Mouse (Mus musculus) embryonic facial prominence, embryonic 12.5 days (tissue): ENCODE measurements around the gene Lsm7. TPM values are rescaled to one million over a fixed set of nuclear protein-coding genes. Genes with fewer than 3 reads are reported as not detected.

Experiments
- ATAC-seq: fragments of 200-750 bp; cut with Nextera tagmentation; 2 replicates; pipeline ENCODE4 v1.8.0; 2017; ENCODE audit not compliant: insufficient number of reproducible peaks, insufficient read depth, low FRiP score, low TSS enrichment
- H3K27ac ChIP-seq: fragments of 300-500 bp; sonication (generic); 2 replicates; pipeline ENCODE4 v1.5.1; 2016; ENCODE audit warnings: mild to moderate bottlenecking
- H3K27me3 ChIP-seq: fragments of 300-500 bp; sonication (generic); 2 replicates; pipeline ENCODE4 v1.6.1; 2016; ENCODE audit warnings: mild to moderate bottlenecking, moderate library complexity
- H3K36me3 ChIP-seq: fragments of 300-500 bp; sonication (generic); 2 replicates; pipeline ENCODE4 v1.6.1; 2016; ENCODE audit warnings: mild to moderate bottlenecking
- H3K4me1 ChIP-seq: fragments of 300-500 bp; sonication (generic); 2 replicates; pipeline ENCODE4 v1.6.1; 2016
- H3K4me2 ChIP-seq: fragments of 300-500 bp; sonication (generic); replicated peaks from 2 replicates; pipeline ENCODE4 v1.6.1; 2016; ENCODE audit warnings: mild to moderate bottlenecking, moderate library complexity
- H3K4me3 ChIP-seq: fragments of 300-500 bp; sonication (generic); 2 replicates; pipeline ENCODE4 v1.5.1; 2016; ENCODE audit warnings: mild to moderate bottlenecking
- H3K9ac ChIP-seq: fragments of 300-500 bp; sonication (generic); 2 replicates; pipeline ENCODE4 v1.6.1; 2016; ENCODE audit warnings: mild to moderate bottlenecking, moderate library complexity
- H3K9me3 ChIP-seq: fragments of 300-500 bp; sonication (generic); 2 replicates; pipeline ENCODE4 v1.6.1; 2016; ENCODE audit warnings: mild to moderate bottlenecking, moderate library complexity
- WGBS: fragments of 180-500 bp; shearing (Covaris S2); methylation state at CpG from one replicate; pipeline ENCODE4 v1.1.7; 2016; 5-methylcytosine and 5-hydroxymethylcytosine counted together
- polyA plus RNA-seq: library from polyadenylated mRNA; unstranded; fragments of >200 nt; fragmentation: Nextera tagmentation; extraction: Ambion mirVana; gene quantifications from 2 replicates; pipeline ENCODE4 v1.2.1, GENCODE M21; 2016

The Lsm7 gene
- polyA plus RNA-seq, 1 experiment from 2014 or later, result 314 TPM

- Histone ChIP-seq H3K4me3 (no peak overlapping the region), H3K9me3 (no peaks in the 10 kb centered on the region), H3K9ac (no peak overlapping the region), H3K27me3 (peaks cover 52% of the 10 kb centered on the region), H3K4me2 (no peak overlapping the region), H3K4me1 (peaks cover 10% of the 10 kb centered on the region), H3K27ac (no peak overlapping the region), H3K36me3 (0 out of 2 replicates have a peak, but pooled peaks cover 2% of the 10 kb centered on the region)
- WGBS, result 62% methylated on average over 8 of the region's 8 CpGs
- no peak for ATAC-seq
Measured at GRCm38 (mm10) chr10:80845055-80845693, 9.8 kb downstream of the Lsm7 start.

DNA sequence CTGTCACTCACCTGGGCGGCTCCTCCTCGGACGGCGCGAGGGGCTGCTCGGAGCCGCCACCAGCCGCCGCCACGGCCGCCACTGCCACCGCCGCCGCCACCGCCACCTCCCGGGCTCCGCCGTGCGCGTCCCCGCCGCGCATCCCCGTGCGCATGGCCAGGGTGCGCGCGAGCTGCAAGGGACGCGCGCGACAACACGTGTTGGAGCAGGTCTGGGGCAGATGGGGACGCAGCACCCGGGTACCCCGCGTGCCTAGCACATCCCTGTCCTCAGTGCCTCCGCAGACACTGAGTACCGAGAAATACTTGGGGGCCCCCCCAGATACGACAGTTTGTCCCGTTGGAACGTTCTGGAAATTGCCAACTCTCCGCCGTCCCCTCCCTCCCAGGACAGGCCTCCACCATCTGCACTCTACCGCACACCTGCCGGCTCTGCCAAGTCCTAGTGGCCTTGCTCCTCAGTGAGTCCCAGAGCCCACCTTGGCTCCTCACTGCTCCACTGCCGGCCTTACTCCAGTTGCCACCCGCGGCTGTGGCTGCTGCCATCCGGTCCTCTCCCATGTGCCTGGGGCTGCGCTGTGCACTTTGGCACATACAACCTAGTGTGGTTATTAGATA lies 11.0 kb downstream of the Lsm7 start, which contains the start of gene Lingo3:
Gene Lingo3, minus strand, starts transcription at position 109 of the 617 bp plus-strand sequence.
- Histone ChIP-seq H3K4me3 (peak within 1 kb of the TSS; percentile 54), H3K9me3 (no peaks in the 10 kb centered on the region), H3K27ac (no peak within 1 kb of the TSS), H3K36me3 (no peaks in the 10 kb centered on the region), H3K4me1 (peaks cover 10% of the 10 kb centered on the region), H3K9ac (peak within 1 kb of the TSS; percentile 65), H3K27me3 (peaks cover 52% of the 10 kb centered on the region), H3K4me2 (peak within 1 kb of the TSS; percentile 94)
- 3% methylated on average over 51 of the region's 51 CpGs for WGBS
- no peak for ATAC-seq

- no peak overlapping the region for H3K27ac ChIP-seq
- WGBS, result 8% methylated on average over 32 of the region's 32 CpGs
Measured at GRCm38 (mm10) chr10:80843087-80843930, 11.7 kb downstream of the Lsm7 start.

DNA sequence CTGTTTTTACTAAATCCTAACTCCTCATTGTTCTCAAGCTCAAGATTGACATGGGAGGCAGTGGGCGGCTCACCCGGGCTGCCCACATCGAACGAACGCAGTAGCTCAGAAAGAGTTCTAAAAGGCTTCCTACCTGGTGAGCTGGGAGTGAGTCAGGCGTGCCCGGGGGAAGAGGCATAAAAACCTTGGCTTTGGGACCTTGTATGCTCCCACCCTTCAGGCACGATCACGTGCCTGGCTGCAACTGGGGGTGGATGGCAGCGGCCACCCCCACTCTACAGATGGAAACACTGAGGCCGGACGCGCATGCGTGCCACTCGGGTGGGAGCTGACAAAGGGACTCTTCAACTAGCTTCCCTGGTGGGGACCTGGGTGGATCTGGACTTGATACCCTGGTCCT lies 12.7 kb downstream of the Lsm7 start:
- Histone ChIP-seq H3K4me2 (no peak overlapping the region), H3K9ac (no peak overlapping the region), H3K27me3 (peaks cover 62% of the 10 kb centered on the region), H3K27ac (no peak overlapping the region), H3K4me3 (no peak overlapping the region), H3K9me3 (no peaks in the 10 kb centered on the region), H3K36me3 (no peaks in the 10 kb centered on the region), H3K4me1 (peaks cover 14% of the 10 kb centered on the region)
- ATAC-seq, result no peak
- 84% methylated on average over 15 of the region's 15 CpGs for WGBS

More at GRCm38 (mm10) chr10:80843087-80843930, 11.7 kb downstream of the Lsm7 start:
- no peaks in the 10 kb centered on the region for H3K36me3 ChIP-seq
- peak overlapping the region; percentile 54 for H3K4me3 ChIP-seq
- peak overlapping the region; percentile 65 for H3K9ac ChIP-seq
- peak overlapping the region; percentile 94 for H3K4me2 ChIP-seq
- ATAC-seq, result no peak
- H3K27me3 ChIP-seq, result peaks cover 55% of the 10 kb centered on the region
- no peaks in the 10 kb centered on the region for H3K9me3 ChIP-seq
- H3K4me1 ChIP-seq, result peaks cover 10% of the 10 kb centered on the region

DNA sequence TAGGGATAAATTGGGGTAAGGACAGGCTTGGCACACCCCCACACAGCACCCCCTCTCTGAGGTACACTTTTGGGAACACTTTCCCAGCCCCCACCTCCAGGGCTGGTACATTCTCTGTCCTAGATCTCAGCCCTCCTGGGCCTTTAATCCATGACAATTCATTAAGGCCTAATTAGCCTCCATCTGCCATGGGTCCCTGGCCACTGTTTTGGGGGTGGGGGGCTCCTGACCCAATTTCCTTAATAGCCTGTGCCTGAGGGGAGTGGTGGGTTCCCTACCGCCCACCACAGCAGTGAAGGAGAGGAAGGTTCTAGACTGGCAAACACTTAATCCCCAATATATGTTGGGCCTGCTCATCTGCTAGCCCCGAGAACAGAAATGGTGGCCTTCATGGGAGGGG lies 13.3 kb downstream of the Lsm7 start:
- no peak overlapping the region for H3K27ac ChIP-seq
- H3K4me2 ChIP-seq, result no peak overlapping the region
- no peaks in the 10 kb centered on the region for H3K9me3 ChIP-seq
- ATAC-seq, result no peak
- no peak overlapping the region for H3K4me3 ChIP-seq
- peaks cover 69% of the 10 kb centered on the region for H3K27me3 ChIP-seq
- peaks cover 14% of the 10 kb centered on the region for H3K4me1 ChIP-seq
- H3K9ac ChIP-seq, result 0 out of 2 replicates have a peak overlapping the region, but pooled peaks have one; percentile 5
- 68% methylated on average over 2 of the region's 2 CpGs for WGBS
- H3K36me3 ChIP-seq, result no peaks in the 10 kb centered on the region

DNA sequence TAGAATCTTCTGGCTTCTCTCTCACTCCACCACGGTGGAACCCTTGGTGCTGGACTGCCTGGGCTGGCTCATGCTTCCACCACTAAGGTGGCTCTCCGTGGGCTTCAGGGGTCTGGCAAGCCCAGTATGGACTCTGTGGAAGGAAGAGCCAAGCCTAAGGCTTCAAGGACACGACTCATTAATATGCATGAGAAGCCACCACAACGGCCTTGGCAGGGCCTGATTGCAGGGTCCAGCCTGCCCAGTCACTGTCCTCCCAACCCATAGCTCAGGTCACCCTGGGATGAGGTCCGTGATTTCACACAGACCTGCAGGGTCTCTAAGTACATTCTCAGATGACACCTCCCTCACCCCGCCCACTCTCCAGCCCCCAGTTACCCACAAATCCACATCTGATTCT lies 15.2 kb downstream of the Lsm7 start:
- Histone ChIP-seq H3K4me1 (peaks cover 14% of the 10 kb centered on the region), H3K27me3 (peaks cover 67% of the 10 kb centered on the region), H3K9ac (no peak overlapping the region), H3K27ac (no peak overlapping the region), H3K4me2 (no peak overlapping the region), H3K36me3 (no peaks in the 10 kb centered on the region), H3K4me3 (no peak overlapping the region), H3K9me3 (peaks cover 2% of the 10 kb centered on the region; the same call in 1 of the 2 replicates)
- 65% methylated on average over 6 of the region's 6 CpGs for WGBS
- no peak for ATAC-seq

- H3K4me1 ChIP-seq, result 0 out of 2 replicates have a peak, but pooled peaks cover 5% of the 10 kb centered on the region
- peaks cover 9% of the 10 kb centered on the region; the same call in 1 of the 2 replicates for H3K9me3 ChIP-seq
- ATAC-seq, result no peak
- H3K4me2 ChIP-seq, result no peak overlapping the region
- no peak overlapping the region for H3K9ac ChIP-seq
- H3K27me3 ChIP-seq, result peaks cover 67% of the 10 kb centered on the region
- WGBS, result 61% methylated on average over 2 of the region's 2 CpGs
- no peak overlapping the region for H3K4me3 ChIP-seq
- H3K36me3 ChIP-seq, result no peaks in the 10 kb centered on the region
- no peak overlapping the region for H3K27ac ChIP-seq
Measured at GRCm38 (mm10) chr10:80838346-80838912, 16.6 kb downstream of the Lsm7 start.

DNA sequence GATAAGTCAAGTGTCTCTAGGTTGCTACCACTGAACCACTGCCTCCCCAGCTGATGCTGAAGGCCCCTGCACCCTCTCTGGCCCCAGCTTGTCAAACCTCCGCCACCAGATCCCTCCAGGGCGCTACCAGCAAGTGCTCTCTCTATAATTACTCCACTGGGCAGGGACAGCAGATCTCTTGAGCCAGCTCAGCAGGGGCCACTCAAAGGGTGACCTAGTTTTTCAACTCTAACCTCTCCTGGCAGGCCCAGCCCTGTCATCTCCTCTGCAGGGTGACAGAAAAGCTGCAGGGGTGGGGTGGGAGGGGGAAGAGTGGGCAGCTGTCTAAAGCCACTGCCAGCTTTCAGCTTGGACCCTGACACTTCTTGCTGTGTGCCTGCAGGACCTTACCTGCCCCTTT lies 17.2 kb downstream of the Lsm7 start:
- Histone ChIP-seq H3K4me3 (no peak overlapping the region), H3K9ac (no peak overlapping the region), H3K4me1 (0 out of 2 replicates have a peak, but pooled peaks cover 4% of the 10 kb centered on the region)

GRCm38 (mm10) chr10:80836949-80837379 lies 18.0 kb downstream of the Lsm7 start:
- H3K9ac ChIP-seq, result no peak overlapping the region
- H3K36me3 ChIP-seq, result no peaks in the 10 kb centered on the region
- H3K4me1 ChIP-seq, result 0 out of 2 replicates have a peak, but pooled peaks cover 4% of the 10 kb centered on the region
- no peak overlapping the region for H3K27ac ChIP-seq
- peaks cover 57% of the 10 kb centered on the region for H3K27me3 ChIP-seq
- H3K4me2 ChIP-seq, result no peak overlapping the region
- no peak for ATAC-seq
- H3K9me3 ChIP-seq, result peaks cover 9% of the 10 kb centered on the region; the same call in 1 of the 2 replicates
- no peak overlapping the region for H3K4me3 ChIP-seq
- 47% methylated on average over 7 of the region's 7 CpGs for WGBS

More for the DNA sequence above, 17.2 kb downstream of the Lsm7 start:
- H3K36me3 ChIP-seq, result no peaks in the 10 kb centered on the region
- WGBS, result 11% methylated on average over 2 of the region's 2 CpGs
- H3K4me2 ChIP-seq, result no peak overlapping the region
- peaks cover 65% of the 10 kb centered on the region for H3K27me3 ChIP-seq
- ATAC-seq, result no peak
- peaks cover 9% of the 10 kb centered on the region; the same call in 1 of the 2 replicates for H3K9me3 ChIP-seq
- H3K27ac ChIP-seq, result no peak overlapping the region

DNA sequence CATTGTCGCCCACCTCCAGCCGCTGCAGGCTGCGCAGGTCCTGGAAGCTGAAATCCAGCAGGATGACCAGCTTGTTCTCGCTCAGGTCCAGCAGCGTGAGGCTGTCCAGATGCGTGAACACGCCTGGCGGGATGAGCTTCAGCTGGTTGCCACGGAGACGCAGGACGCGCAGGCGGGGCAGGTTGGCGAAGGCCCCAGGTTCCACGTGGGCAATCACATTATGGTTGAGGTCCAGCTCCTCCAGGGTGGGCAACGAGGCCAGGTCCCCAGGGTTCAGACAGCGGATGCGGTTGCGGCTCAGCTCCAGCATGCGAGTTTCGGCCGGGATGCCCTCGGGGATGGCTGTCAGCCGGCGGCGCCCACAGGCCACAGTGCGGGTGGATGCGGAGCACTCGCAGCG lies 19.4 kb downstream of the Lsm7 start:
- H3K36me3 ChIP-seq, result no peaks in the 10 kb centered on the region
- H3K4me2 ChIP-seq, result no peak overlapping the region
- no peak for ATAC-seq
- 60% methylated on average over 30 of the region's 30 CpGs for WGBS
- H3K27ac ChIP-seq, result no peak overlapping the region
- peaks cover 12% of the 10 kb centered on the region for H3K4me1 ChIP-seq
- no peak overlapping the region for H3K9ac ChIP-seq
- peaks cover 9% of the 10 kb centered on the region; the same call in 1 of the 2 replicates for H3K9me3 ChIP-seq
- H3K4me3 ChIP-seq, result no peak overlapping the region
- H3K27me3 ChIP-seq, result peaks cover 52% of the 10 kb centered on the region

GRCm38 (mm10) chr10:80832818-80833217 lies 22.2 kb downstream of the Lsm7 start:
- 71% methylated on average over 7 of the region's 7 CpGs for WGBS
- H3K4me1 ChIP-seq, result peaks cover 27% of the 10 kb centered on the region
- peaks cover 9% of the 10 kb centered on the region; the same call in 1 of the 2 replicates for H3K9me3 ChIP-seq
- no peak for ATAC-seq
- H3K4me2 ChIP-seq, result no peak overlapping the region
- peaks cover 45% of the 10 kb centered on the region for H3K27me3 ChIP-seq
- peaks cover 19% of the 10 kb centered on the region for H3K36me3 ChIP-seq
- H3K9ac ChIP-seq, result no peak overlapping the region
- no peak overlapping the region for H3K4me3 ChIP-seq
- no peak overlapping the region for H3K27ac ChIP-seq
